Mouse (Mus musculus) hindbrain, embryonic 16.5 days (tissue): ENCODE data around the gene Ndufb11. TPM values are rescaled to one million over a fixed set of nuclear protein-coding genes. Genes with fewer than 3 reads are reported as not detected.

Experiments used
- ATAC-seq: fragments of 200-750 bp; cut with Nextera tagmentation; 2 replicates; pipeline ENCODE4 v1.8.0; 2017; ENCODE audit warnings: moderate TSS enrichment, moderate library complexity
- H3K27ac ChIP-seq: fragments of 300-500 bp; sonication (generic); 2 replicates; pipeline ENCODE4 v1.5.1; 2014; ENCODE audit warnings: low read depth, mild to moderate bottlenecking, control low read depth, low read length, moderate library complexity
- H3K27me3 ChIP-seq: fragments of 300-500 bp; sonication (generic); replicated peaks from 2 replicates; pipeline ENCODE4 v1.6.1; 2014; ENCODE audit warnings: low read length; ENCODE audit not compliant: control insufficient read depth, insufficient read depth
- H3K36me3 ChIP-seq: fragments of 300-500 bp; sonication (generic); 2 replicates; pipeline ENCODE4 v1.6.1; 2014; ENCODE audit warnings: mild to moderate bottlenecking, low read length, moderate library complexity, mixed read lengths; ENCODE audit not compliant: control insufficient read depth, insufficient read depth
- H3K4me1 ChIP-seq: fragments of 300-500 bp; sonication (generic); 2 replicates; pipeline ENCODE4 v1.6.1; 2014; ENCODE audit warnings: low read depth, low read length; ENCODE audit not compliant: control insufficient read depth, insufficient read depth
- H3K4me2 ChIP-seq: fragments of 300-500 bp; sonication (generic); 2 replicates; pipeline ENCODE4 v1.6.1; 2014; ENCODE audit warnings: mild to moderate bottlenecking, low read length, control low read depth, moderate library complexity
- H3K4me3 ChIP-seq: fragments of 300-500 bp; sonication (generic); 2 replicates; pipeline ENCODE4 v1.5.1; 2014; ENCODE audit warnings: mild to moderate bottlenecking, low read length, control low read depth, moderate library complexity
- H3K9ac ChIP-seq: fragments of 300-500 bp; sonication (generic); 2 replicates; pipeline ENCODE4 v1.6.1; 2014; ENCODE audit warnings: low read depth, mild to moderate bottlenecking, control low read depth, low read length, moderate library complexity
- H3K9me3 ChIP-seq: fragments of 300-500 bp; sonication (generic); 2 replicates; pipeline ENCODE4 v1.6.1; 2014; ENCODE audit warnings: mild to moderate bottlenecking, low read length, moderate library complexity; ENCODE audit not compliant: control insufficient read depth
- WGBS: fragments of 180-500 bp; shearing (Covaris S2); extraction: QIAGEN DNeasy Blood & Tissue Kit; methylation state at CpG from one replicate; pipeline ENCODE4 v1.1.7; 2014; 5-methylcytosine and 5-hydroxymethylcytosine counted together
- polyA plus RNA-seq: library from polyadenylated mRNA; unstranded; fragments of >200 nt; fragmentation: Nextera tagmentation; extraction: Ambion mirVana; gene quantifications from 2 replicates; pipeline ENCODE4 v1.2.1, GENCODE M21; 2015

Ndufb11 gene
- polyA plus RNA-seq, 1 experiment from 2014 or later: 250 TPM

GRCm38 (mm10) chrX:20638141-20638540 lies 20.7 kb upstream of the Ndufb11 start:
- peaks cover 10% of the 10 kb centered on the region for H3K36me3 ChIP-seq
- H3K9ac ChIP-seq: no peak overlapping the region
- no peak overlapping the region for H3K27ac ChIP-seq
- ATAC-seq: no peak
- H3K9me3 ChIP-seq: no peaks in the 10 kb centered on the region
- H3K27me3 ChIP-seq: no peaks in the 10 kb centered on the region
- H3K4me1 ChIP-seq: no peaks in the 10 kb centered on the region
- 95% methylated on average over 2 of the region's 2 CpGs for WGBS
- no peak overlapping the region for H3K4me3 ChIP-seq
- H3K4me2 ChIP-seq: no peak overlapping the region

DNA sequence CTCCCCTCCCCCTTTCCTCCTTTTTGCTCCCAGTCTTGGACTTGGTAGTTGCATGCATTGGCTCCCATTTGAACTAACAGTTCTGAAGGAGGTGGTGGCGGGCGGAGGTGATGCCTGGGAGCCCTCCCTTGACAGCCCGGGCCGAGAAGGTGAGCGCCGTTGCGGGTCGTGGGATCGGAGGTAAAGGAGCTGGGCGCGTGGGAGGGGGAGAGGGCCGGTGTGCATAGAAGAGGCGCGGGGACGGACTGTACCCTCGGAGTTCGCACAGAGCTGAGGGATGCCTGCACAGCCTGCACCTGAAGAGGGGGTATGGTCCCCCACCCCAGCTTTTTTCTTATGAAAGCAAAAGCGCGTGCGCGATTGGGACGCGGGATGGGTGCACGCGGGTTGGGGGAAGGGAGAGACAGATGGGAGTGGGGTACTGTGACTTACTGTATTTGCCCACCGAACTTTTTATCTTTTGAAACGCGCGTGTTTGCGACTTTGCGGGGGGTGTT lies 532 bp upstream of the Ndufb11 start:
- 25% methylated on average over 31 of the region's 31 CpGs for WGBS
- Histone ChIP-seq H3K4me2 (peak overlapping the region; percentile 59), H3K9me3 (no peaks in the 10 kb centered on the region), H3K9ac (peak overlapping the region; percentile 66), H3K36me3 (no peaks in the 10 kb centered on the region), H3K27ac (peak overlapping the region; percentile 76), H3K4me1 (peaks cover 10% of the 10 kb centered on the region), H3K27me3 (no peaks in the 10 kb centered on the region), H3K4me3 (peak overlapping the region; percentile 58)
- ATAC-seq: peak; percentile 65

GRCm38 (mm10) chrX:20616861-20617175 lies 601 bp downstream of the Ndufb11 start:
- peak; percentile 57 for ATAC-seq
- H3K27ac ChIP-seq: peak overlapping the region; percentile 76
- H3K27me3 ChIP-seq: no peaks in the 10 kb centered on the region
- no peaks in the 10 kb centered on the region for H3K9me3 ChIP-seq
- peak overlapping the region; percentile 63 for H3K4me2 ChIP-seq
- H3K36me3 ChIP-seq: no peaks in the 10 kb centered on the region
- WGBS: 23% methylated on average over 17 of the region's 17 CpGs
- peak overlapping the region; percentile 58 for H3K4me3 ChIP-seq
- peak overlapping the region; percentile 51 for H3K9ac ChIP-seq
- peaks cover 10% of the 10 kb centered on the region for H3K4me1 ChIP-seq

- Histone ChIP-seq H3K4me1 (no peaks in the 10 kb centered on the region), H3K9me3 (no peaks in the 10 kb centered on the region), H3K4me3 (no peak overlapping the region), H3K27ac (no peak overlapping the region), H3K4me2 (no peak overlapping the region), H3K9ac (no peak overlapping the region), H3K27me3 (no peaks in the 10 kb centered on the region), H3K36me3 (no peaks in the 10 kb centered on the region)
- ATAC-seq: no peak
- 85% methylated on average over 4 of the region's 4 CpGs for WGBS
These were observed 8.9 kb downstream of the Ndufb11 start for GRCm38 (mm10) chrX:20608500-20608899.

- H3K4me3 ChIP-seq: no peak overlapping the region
- no peaks in the 10 kb centered on the region for H3K36me3 ChIP-seq
- H3K27ac ChIP-seq: no peak overlapping the region
- H3K27me3 ChIP-seq: no peaks in the 10 kb centered on the region
- WGBS: 22% methylated on average over 4 of the region's 4 CpGs
- no peaks in the 10 kb centered on the region for H3K4me1 ChIP-seq
- H3K9ac ChIP-seq: no peak overlapping the region
- no peak overlapping the region for H3K4me2 ChIP-seq
- no peaks in the 10 kb centered on the region for H3K9me3 ChIP-seq
- ATAC-seq: no peak
These were observed 29.5 kb downstream of the Ndufb11 start for GRCm38 (mm10) chrX:20587968-20588367.

DNA sequence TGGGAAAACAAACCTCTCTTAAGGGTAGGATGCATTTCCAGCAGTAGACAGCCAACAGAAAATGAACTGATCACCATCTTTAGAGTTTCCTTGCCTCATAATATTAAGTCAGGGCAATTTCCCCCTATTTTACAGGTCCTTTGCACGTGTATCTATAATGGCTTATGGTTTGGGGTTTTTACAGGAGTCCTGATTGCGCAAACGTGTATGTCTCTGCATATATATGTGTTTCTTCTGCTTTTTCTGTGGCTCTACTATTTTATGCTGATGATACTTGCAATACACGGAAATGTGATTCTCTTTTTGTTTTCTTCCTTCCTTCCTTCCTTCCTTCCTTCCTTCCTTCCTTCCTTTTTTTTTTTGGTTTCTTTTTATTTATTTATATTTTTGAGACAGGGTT lies 43.5 kb downstream of the Ndufb11 start:
- ATAC-seq: no peak
- H3K36me3 ChIP-seq: no peaks in the 10 kb centered on the region

GRCm38 (mm10) chrX:20572683-20573082 lies 44.7 kb downstream of the Ndufb11 start:
- 79% methylated on average over 9 of the region's 9 CpGs for WGBS
- Histone ChIP-seq H3K4me1 (no peaks in the 10 kb centered on the region), H3K9ac (no peak overlapping the region), H3K27me3 (no peaks in the 10 kb centered on the region), H3K4me2 (no peak overlapping the region), H3K9me3 (0 out of 2 replicates have a peak, but pooled peaks cover 2% of the 10 kb centered on the region), H3K36me3 (no peaks in the 10 kb centered on the region), H3K4me3 (no peak overlapping the region), H3K27ac (no peak overlapping the region)
- no peak for ATAC-seq

More for the DNA sequence above, 43.5 kb downstream of the Ndufb11 start:
- 89% methylated on average over 4 of the region's 4 CpGs for WGBS
- no peak overlapping the region for H3K9ac ChIP-seq
- no peak overlapping the region for H3K27ac ChIP-seq
- no peak overlapping the region for H3K4me3 ChIP-seq
- no peaks in the 10 kb centered on the region for H3K27me3 ChIP-seq
- H3K4me2 ChIP-seq: no peak overlapping the region
- H3K9me3 ChIP-seq: 0 out of 2 replicates have a peak, but pooled peaks cover 2% of the 10 kb centered on the region
- H3K4me1 ChIP-seq: no peaks in the 10 kb centered on the region

- H3K27ac ChIP-seq: no peak overlapping the region
- no peak for ATAC-seq
- no peak overlapping the region for H3K4me3 ChIP-seq
- H3K4me2 ChIP-seq: no peak overlapping the region
- H3K9ac ChIP-seq: no peak overlapping the region
- 44% methylated on average over 2 of the region's 2 CpGs for WGBS
- no peaks in the 10 kb centered on the region for H3K36me3 ChIP-seq
- 0 out of 2 replicates have a peak, but pooled peaks cover 2% of the 10 kb centered on the region for H3K9me3 ChIP-seq
- no peaks in the 10 kb centered on the region for H3K27me3 ChIP-seq
- H3K4me1 ChIP-seq: no peaks in the 10 kb centered on the region
These were observed 46.4 kb downstream of the Ndufb11 start for GRCm38 (mm10) chrX:20571024-20571423.
